Mouse (Mus musculus): ENCODE measurements around the gene Arv1.

Gene Arv1

GRCm38 (mm10) chr8:124721862-124722515, at the start of gene Arv1, which contains the start of gene Ttc13:
Gene Arv1 (plus strand): TSS chr8:124722139.
Gene Ttc13 (minus strand): TSS chr8:124721983.
- in situ Hi-C loops (cut with MboI; ENCODE audit: low sequenced_read_pairs) = no loop called here

DNA sequence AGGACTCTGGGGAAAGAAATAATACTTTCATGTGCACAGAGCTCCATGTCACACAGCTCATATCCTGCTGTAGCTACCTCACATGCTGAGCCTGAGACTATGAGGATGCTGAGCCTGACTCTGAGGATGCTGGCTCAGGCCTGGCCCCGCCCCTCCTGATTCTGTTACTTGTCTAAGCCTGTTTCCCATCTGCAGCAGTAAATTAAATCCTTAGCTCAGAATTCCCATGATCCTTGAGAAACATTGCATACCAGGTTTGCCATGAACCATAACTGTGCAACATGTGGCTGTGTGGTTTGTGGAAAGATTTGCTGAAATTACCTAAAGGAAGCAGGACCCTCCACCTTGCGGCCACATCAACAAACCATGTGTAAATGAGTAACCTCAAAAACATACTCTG, 49.6 kb upstream of the Arv1 start:
- in situ Hi-C loops (cut with MboI; ENCODE audit: low sequenced_read_pairs) = no loop called here

GRCm38 (mm10) chr8:124676661-124677060, 45.3 kb upstream of the Arv1 start:
- in situ Hi-C loops (cut with MboI; ENCODE audit: low sequenced_read_pairs) = no loop called here

- in situ Hi-C loops (cut with MboI; ENCODE audit: low sequenced_read_pairs) = no loop called here
Measured at GRCm38 (mm10) chr8:124677078-124677477, 44.9 kb upstream of the Arv1 start.

DNA sequence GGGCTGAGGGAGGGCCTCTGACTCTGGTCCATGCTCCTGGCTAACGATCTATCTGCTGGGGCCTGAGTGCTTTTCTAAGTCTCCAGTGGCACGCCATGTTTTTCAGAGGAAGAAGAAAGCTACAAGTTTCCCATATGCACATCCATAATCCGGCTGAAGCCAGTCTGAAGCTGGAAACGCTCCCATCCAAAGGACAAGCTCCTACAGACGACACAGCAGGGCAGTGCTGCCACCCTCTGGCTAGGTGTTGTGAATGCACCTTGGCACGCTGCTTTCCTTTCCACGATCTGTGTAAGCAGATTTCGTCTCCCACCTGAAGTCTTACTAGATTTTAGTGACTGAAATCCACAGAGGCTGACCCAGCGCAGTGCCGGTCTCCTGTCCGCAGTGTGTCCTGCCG, 44.5 kb upstream of the Arv1 start:
- in situ Hi-C loops (cut with MboI; ENCODE audit: low sequenced_read_pairs) = no loop called here

GRCm38 (mm10) chr8:124678246-124678645, 43.7 kb upstream of the Arv1 start:
- in situ Hi-C loops (cut with MboI; ENCODE audit: low sequenced_read_pairs) = no loop called here

GRCm38 (mm10) chr8:124681077-124681791, 40.7 kb upstream of the Arv1 start:
- in situ Hi-C loops (cut with MboI; ENCODE audit: low sequenced_read_pairs) = no loop called here

DNA sequence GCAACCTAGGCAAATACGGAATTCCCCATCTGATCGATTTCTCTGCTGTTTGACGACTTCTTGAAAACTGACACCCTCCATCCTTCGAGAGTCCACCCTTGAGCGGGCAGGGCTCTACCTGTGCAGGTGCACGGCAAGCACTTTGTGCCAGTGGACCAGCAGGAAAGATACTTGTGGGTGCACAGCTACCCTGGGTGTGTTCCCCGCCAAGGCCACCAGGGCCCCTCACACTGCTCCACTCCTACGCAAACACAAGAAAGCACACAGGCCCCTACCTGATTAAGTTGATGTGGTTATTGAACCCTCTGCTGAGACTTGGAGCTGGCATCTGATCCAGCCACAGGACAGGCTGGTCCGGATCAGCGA, 40.2 kb upstream of the Arv1 start:
- in situ Hi-C loops (cut with MboI; ENCODE audit: low sequenced_read_pairs) = no loop called here

DNA sequence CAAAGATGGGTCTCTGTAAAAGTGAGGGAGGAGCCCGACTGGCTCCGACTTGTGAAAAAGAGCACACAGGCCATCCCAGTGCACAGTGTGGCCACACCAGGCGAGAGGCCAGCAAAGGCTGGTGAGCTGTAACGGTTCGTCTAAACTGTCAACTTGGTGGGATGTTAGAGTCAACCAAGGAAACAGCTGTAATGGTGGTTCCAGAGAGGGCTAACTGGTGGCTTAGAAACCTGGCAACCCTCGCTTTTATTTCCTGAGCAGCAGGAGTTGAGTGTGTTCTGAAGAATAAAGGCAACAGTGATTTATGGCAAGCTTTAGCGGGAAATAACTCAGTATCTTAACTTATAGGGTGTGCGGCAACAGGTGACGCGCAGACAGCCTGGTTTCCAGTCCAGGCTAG, 39.7 kb upstream of the Arv1 start:
- in situ Hi-C loops (cut with MboI; ENCODE audit: low sequenced_read_pairs) = no loop called here

- in situ Hi-C loops (cut with MboI; ENCODE audit: low sequenced_read_pairs) = no loop called here
Measured at GRCm38 (mm10) chr8:124688899-124689298, 33.0 kb upstream of the Arv1 start.

- in situ Hi-C loops (cut with MboI; ENCODE audit: low sequenced_read_pairs) = no loop called here
Measured at GRCm38 (mm10) chr8:124691706-124692105, 30.2 kb upstream of the Arv1 start.

DNA sequence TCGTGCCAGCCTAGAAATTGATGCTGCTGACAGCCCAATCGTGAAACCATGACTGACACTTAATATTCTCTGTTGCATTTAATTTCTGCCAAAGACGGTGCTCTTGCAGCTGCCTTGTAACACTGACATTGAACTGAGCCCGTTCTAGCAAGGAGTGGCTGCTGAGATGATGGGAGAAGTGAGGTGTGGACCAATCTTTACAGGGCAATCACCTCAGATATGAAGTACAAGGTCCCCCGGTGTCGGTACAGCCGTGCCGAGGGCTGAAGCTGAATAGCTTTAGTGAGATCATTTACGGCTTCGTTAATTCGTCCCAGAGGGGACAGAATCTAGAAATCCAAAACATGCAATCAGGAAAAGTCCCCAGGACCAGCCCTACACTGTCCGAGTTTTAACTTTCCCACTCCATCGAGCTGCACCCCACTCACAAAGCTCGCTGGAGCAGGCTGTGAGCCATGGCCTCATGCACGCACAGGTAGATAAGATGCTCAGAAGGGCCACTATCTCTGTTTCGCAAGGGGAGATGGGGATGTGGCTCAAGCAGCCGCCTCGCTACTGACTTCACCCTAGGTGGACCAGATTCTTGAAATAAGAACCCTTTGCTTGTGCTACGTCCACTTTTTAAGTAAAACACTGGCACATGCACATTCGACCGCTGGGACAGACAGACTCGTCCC, 26.4 kb upstream of the Arv1 start:
- in situ Hi-C loops (cut with MboI; ENCODE audit: low sequenced_read_pairs) = no loop called here

DNA sequence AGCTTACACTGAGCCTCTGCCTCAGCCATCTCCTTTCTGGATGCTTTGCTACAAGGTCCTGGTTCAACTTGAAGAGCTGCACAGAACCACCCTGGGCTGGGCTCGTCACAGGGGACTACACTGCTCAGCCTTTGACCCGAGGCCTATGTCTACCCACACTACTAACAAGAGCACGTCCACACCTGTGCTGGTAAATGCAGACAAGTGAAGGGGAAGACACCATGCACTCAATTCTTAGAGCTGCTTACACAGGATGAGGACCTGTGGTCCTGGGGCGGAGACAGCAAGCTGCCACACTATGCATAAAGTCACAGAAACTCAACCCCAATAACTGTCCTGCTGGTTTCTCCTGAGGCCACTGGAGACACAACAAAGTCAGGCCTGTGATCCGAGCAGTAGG, 21.7 kb upstream of the Arv1 start:
- in situ Hi-C loops (cut with MboI; ENCODE audit: low sequenced_read_pairs) = no loop called here

GRCm38 (mm10) chr8:124701023-124701422, 20.9 kb upstream of the Arv1 start:
- in situ Hi-C loops (cut with MboI; ENCODE audit: low sequenced_read_pairs) = no loop called here

DNA sequence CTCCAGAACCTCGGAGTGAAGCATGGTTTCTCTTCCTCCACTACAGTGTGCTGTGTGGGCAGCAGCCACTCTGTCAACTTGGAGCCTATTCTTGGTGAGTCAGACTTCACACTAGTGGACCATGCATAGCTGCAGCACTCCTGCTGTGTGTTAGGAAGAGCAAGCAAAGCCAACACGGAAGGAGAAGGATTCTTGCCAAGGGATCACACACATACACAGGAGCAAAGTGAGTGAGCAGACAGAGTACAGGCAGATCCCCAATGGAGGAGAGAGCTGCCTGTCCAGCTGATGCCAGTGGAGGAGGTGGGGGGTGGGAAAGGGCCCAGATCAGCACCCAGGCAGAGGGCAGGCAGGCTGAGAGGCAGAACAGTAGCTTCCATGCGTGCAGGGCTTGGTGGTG, 19.8 kb upstream of the Arv1 start:
- in situ Hi-C loops (cut with MboI; ENCODE audit: low sequenced_read_pairs) = no loop called here

DNA sequence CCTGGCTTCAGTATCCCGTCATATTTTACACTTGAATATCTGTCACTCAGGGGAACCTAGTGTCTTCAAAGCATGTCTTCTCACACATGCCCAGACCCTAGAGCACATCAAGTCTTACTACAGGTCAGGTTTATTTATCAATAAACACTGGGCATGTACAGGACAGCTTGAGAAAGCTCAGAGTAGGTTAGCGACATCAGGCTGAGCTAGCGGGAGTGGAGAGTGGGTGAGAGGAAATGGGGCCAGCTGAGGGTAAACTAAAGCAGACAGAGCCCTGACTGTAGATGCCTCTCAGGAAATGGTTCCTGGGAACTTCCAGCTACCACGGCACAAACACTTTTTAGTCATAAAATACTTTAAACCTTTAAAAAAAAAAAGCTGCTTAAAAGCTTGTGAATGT, 18.4 kb upstream of the Arv1 start:
- in situ Hi-C loops (cut with MboI; ENCODE audit: low sequenced_read_pairs) = no loop called here

DNA sequence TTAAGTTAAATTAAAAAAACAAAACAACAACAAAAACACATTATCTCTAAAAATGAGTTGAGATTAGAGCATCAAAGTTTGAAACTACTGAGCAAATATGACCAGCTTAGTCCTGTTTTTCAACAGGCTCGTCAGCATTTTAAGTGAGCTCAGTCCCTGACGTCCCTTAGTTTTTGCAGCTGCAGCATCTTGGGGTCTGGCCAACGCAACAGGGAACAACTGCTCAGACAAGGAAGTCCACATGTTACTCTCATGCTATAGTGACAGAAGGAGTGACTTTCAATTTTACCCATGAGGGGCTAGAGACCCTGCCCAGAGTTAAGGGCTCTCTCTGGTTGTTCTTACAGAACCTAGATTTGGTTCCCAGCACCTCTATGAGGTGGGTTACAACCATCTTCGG, 17.6 kb upstream of the Arv1 start:
- in situ Hi-C loops (cut with MboI; ENCODE audit: low sequenced_read_pairs) = no loop called here

GRCm38 (mm10) chr8:124705823-124706222, 16.1 kb upstream of the Arv1 start:
- in situ Hi-C loops (cut with MboI; ENCODE audit: low sequenced_read_pairs) = no loop called here

DNA sequence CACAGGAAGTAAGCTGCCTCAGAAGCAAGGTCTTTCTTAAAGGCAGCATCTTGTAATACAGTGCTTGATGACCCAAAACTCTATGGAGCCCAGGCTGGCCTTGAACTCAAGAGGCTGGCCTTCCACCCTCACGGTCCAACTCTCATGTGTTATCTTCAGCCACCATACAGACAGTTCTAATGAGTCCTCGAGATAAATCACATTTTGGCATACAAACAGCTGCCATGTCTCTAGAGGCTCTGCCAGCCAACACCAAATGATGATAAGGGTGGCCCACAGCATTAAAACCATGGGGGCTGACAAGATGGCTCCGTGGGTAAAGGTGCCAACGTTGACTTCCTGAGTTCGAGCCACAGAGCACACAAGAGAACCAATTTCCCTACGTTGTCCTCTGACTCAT, 8.7 kb upstream of the Arv1 start:
- in situ Hi-C loops (cut with MboI; ENCODE audit: low sequenced_read_pairs) = no loop called here

GRCm38 (mm10) chr8:124715736-124716135, 6.2 kb upstream of the Arv1 start:
- in situ Hi-C loops (cut with MboI; ENCODE audit: low sequenced_read_pairs) = no loop called here

DNA sequence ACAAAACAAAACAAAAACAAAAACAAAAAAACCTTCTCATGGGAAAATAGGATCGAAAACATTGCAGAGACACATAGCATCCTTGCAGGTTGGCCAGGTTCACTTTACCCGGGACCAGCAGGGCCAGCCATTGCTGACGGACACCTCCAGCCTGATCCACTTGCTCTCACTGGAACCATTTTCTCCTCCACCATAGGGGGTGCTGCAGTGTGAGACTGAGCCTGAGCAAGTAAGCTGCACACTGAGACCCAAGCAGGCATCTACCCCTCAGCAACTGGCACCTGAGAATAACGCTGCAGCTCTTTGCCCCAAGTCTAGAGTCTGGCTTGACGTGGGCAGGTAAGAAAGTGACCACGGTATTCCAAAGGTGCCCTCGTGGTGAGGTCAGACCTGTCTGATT, 1.8 kb upstream of the Arv1 start:
- in situ Hi-C loops (cut with MboI; ENCODE audit: low sequenced_read_pairs) = no loop called here
